Mouse (Mus musculus): ENCODE measurements around the gene Letmd1. TPM values are rescaled to one million over a fixed set of nuclear protein-coding genes. Genes with fewer than 3 reads are reported as not detected.

Letmd1 gene
- polyA plus RNA-seq, 1 experiment = 44.4 TPM

DNA sequence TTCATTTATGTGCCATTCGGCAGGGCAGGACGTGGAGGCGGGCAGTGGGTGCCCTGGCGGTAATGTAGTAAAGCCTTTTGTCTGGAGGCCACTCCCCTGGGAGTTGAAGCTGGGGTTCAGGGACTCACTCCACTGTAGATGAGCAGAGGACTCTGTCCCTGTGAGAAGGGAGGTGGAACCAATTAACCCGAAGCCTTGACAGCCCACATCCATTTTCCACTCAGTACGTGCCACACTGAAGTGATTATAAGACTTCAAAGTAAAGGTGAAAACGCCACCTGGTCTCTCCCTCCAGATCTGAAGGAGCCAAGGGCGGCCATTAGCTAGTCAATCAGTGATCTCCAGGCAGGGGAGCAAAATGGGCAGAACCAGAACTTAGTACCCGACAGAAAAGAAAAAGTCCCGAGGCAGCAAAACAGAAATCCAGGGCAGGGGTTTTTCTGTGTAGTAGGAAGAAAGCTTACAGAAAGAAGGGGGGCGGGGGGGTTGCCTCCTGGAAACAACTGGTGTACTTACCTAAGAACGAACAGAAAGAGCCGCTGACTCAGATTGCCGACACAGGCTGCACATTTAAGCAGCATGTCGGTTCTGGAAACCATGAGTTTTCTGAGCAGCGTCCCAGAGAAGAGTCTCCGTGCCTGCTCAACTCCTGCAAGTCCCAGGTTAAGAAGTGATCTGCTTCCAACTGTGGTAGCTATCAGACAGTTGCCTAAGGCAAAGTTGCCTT lies 44.3 kb upstream of the Letmd1 start, which contains the start of gene Slc11a2:
Gene Slc11a2 (minus strand): TSS at position 677 of the 727 bp plus-strand sequence.
- no peak for TF ChIP-seq CTCF (IDR thresholded peaks at IDR 0.05; ENCODE audit: insufficient read depth, low read length)
- TF ChIP-seq POLR2A (IDR thresholded peaks at IDR 0.05; ENCODE audit: borderline replicate concordance, extremely low read depth, low read depth, low read length) = no peak
- no peak for DNase-seq
- 26% methylated on average over 17 of the region's 17 CpGs for WGBS
- Histone ChIP-seq H3K4me1 (ENCODE audit: control insufficient read depth, insufficient read depth, low read length) (peaks cover 7% of the 10 kb centered on the region), H3K4me3 (replicated peaks; ENCODE audit: extremely low read depth, low read depth, low read length) (peak within 1 kb of the TSS; percentile 46)

DNA sequence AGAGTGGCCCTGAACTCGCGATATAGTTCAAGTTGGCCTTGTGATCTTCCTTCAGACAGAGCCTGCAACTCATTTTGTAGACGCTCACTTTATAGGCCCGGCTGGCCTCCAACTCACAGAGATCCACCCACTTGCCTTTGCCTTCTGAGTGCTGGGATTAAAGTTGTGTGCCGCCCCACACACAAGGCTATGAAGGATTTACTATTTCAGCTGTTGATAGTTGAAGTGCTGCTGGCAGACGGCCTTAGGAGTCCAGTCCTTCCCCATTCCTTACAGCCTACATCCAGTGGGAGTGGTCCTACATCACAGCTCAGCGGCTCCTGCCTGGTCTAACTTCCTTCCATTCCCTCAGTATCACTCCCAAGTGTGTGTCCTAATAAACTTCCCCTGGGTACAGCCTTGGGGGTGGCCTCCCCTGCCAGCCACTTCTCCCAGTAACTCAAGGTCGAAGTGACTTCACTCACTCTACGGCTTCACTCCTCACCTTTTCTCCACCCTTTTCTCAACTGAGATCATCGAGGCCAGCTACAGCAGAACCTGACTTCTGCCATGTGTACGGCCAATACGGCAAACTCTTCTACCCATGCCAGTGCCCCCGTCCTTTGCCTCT lies 40.4 kb upstream of the Letmd1 start:
- Histone ChIP-seq H3K4me3 (replicated peaks; ENCODE audit: extremely low read depth, low read depth, low read length) (no peak overlapping the region), H3K4me1 (ENCODE audit: control insufficient read depth, insufficient read depth, low read length) (peaks cover 1% of the 10 kb centered on the region)
- WGBS = 72% methylated on average over 13 of the region's 13 CpGs
- no peak for DNase-seq
- TF ChIP-seq POLR2A (IDR thresholded peaks at IDR 0.05; ENCODE audit: borderline replicate concordance, extremely low read depth, low read depth, low read length) (no peak), CTCF (IDR thresholded peaks at IDR 0.05; ENCODE audit: insufficient read depth, low read length) (no peak)

DNA sequence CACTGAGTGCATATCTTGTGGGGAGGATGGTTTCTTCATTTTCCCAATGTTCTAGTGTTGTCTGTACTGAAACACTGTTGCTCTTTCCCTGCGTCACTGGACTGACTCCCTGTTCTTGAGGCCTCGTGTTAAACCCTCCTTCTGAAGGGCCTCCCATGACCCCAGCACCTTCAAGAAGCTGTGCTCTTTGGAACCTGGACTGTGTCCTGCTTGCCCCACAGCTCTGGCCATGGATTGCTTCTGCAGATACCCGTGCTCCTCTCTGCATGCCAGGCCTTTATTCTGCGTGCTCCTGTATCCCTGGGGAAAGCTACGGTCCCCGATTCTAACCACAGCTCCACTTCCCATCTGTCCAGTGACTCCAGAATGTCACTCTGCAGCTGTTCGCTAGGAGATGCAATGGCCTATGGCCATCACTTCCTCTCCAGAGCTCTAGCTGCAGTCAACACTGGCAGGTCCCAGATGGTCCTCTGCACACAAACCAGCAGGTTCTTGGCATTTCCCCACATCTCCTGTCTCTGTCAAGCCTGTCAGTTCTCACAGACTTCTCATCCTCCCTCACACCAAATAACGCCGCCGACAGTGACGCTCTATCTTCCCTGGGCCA lies 38.8 kb upstream of the Letmd1 start:
- no peaks in the 10 kb centered on the region for H3K4me1 ChIP-seq (ENCODE audit: control insufficient read depth, insufficient read depth, low read length)
- WGBS = 60% methylated on average over 11 of the region's 11 CpGs
- no peak overlapping the region for H3K4me3 ChIP-seq (replicated peaks; ENCODE audit: extremely low read depth, low read depth, low read length)
- DNase-seq = no peak
- TF ChIP-seq CTCF (IDR thresholded peaks at IDR 0.05; ENCODE audit: insufficient read depth, low read length) (no peak), POLR2A (IDR thresholded peaks at IDR 0.05; ENCODE audit: borderline replicate concordance, extremely low read depth, low read depth, low read length) (no peak)

DNA sequence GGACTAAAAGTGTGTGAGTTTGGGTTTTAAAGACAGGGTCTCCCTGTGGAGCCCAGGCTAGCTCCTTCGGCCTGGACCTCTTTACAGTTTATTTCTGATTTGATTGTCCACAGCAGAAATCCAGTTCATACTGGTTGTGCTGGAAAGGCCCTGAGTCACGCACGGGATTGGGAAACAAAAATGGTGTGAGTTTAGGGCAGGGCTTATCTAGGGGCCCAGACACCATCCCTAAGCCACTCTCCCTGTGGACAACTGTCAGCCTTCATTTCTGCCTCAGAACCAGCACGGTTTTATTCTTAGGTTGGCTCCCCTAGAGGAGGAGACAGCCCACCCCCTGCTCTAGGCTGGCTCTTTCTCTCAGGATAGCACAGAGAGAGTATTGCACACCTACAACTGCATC lies 35.6 kb upstream of the Letmd1 start:
- WGBS = 60% methylated on average over 4 of the region's 4 CpGs
- DNase-seq = no peak
- Histone ChIP-seq H3K4me3 (replicated peaks; ENCODE audit: extremely low read depth, low read depth, low read length) (no peak overlapping the region), H3K4me1 (ENCODE audit: control insufficient read depth, insufficient read depth, low read length) (no peaks in the 10 kb centered on the region)
- no peak for TF ChIP-seq POLR2A (IDR thresholded peaks at IDR 0.05; ENCODE audit: borderline replicate concordance, extremely low read depth, low read depth, low read length)
- no peak for TF ChIP-seq CTCF (IDR thresholded peaks at IDR 0.05; ENCODE audit: insufficient read depth, low read length)

DNA sequence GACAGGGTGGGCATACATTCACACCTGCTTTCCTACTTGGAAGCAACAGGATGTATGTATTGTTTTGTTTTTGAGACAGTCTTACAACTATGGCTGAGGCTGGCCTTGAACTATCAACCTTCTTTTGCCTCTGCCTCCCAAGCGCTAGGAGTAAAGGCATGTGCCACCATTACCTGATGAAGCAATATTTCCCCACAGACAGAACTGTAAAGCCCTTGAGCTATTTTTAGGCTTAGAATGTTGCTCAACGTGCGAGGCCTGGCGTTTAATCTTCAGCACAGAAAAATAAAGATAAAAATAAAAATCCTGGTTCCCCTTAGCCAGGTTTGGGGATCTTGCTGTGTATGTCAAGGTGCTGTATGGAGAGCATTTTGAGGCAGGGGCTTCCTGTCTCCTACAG lies 32.7 kb upstream of the Letmd1 start:
- DNase-seq = no peak
- H3K4me1 ChIP-seq (ENCODE audit: control insufficient read depth, insufficient read depth, low read length) = no peaks in the 10 kb centered on the region
- no peak for TF ChIP-seq CTCF (IDR thresholded peaks at IDR 0.05; ENCODE audit: insufficient read depth, low read length)
- TF ChIP-seq POLR2A (IDR thresholded peaks at IDR 0.05; ENCODE audit: borderline replicate concordance, extremely low read depth, low read depth, low read length) = no peak
- 39% methylated on average over 4 of the region's 4 CpGs for WGBS
- no peak overlapping the region for H3K4me3 ChIP-seq (replicated peaks; ENCODE audit: extremely low read depth, low read depth, low read length)

DNA sequence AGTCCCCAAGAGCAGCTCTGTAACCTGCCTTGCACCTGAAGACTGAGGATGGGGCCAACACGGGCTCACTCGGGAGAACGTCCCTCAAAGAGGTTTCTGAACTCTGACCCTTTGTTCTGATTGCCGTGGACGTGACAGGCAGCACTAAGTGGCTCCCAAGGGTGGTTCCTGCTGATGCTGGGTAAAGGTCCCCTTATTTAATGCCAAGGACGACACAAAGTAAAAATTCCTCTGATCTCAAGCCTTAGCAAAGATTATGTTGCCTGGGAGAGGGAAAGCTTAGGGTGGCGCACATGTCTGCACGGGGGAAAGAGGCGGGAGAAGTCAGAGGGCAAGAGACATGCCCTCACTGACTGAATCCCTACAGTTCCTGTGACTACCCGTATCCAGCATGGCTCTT lies 32.3 kb upstream of the Letmd1 start:
- no peaks in the 10 kb centered on the region for H3K4me1 ChIP-seq (ENCODE audit: control insufficient read depth, insufficient read depth, low read length)
- TF ChIP-seq POLR2A (IDR thresholded peaks at IDR 0.05; ENCODE audit: borderline replicate concordance, extremely low read depth, low read depth, low read length) (no peak), CTCF (IDR thresholded peaks at IDR 0.05; ENCODE audit: insufficient read depth, low read length) (no peak)
- DNase-seq = no peak
- 52% methylated on average over 10 of the region's 10 CpGs for WGBS
- no peak overlapping the region for H3K4me3 ChIP-seq (replicated peaks; ENCODE audit: extremely low read depth, low read depth, low read length)

DNA sequence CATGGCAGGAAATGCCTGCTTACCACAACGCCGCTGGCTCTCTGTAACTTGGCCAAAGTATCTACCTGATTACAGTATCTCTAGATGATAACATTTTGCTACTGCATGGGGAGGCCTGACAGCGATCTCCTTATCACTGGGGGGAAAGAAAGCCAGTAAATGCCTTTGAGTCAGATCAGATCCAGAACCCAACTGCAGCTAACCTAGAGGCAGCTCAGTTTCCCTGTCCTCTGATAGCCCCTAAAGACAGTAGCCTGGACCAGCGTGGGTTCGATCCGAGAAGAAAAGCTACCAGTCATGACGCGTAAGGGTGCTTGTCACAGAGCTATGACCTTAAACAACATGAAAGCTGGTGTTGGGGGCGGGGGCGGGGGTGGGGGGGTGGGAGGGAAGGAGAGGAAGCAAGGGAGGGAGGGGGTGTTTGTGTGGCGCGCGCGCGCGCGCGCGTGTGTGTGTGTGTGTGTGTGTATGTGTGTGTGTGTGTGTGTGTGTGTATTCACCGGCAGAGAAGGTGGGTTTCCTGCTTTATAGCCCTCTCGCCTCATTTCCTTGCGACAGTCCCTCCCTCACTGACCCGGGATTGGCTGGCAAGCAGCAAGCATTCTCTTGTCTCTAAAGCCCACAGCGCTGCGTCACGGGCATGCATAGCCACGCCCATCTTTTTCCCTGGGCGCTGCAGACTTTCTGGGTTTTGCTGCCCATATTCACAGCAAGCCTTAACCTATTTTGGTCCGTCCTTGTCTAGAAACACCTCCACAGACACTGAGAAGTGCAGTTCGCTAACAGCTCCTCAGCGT lies 25.5 kb upstream of the Letmd1 start:
- 1% methylated on average over 21 of the region's 31 CpGs for WGBS
- TF ChIP-seq CTCF (IDR thresholded peaks at IDR 0.05; ENCODE audit: insufficient read depth, low read length) (no peak), POLR2A (IDR thresholded peaks at IDR 0.05; ENCODE audit: borderline replicate concordance, extremely low read depth, low read depth, low read length) (peak; percentile 69; the same call in 1 of the 2 replicates)
- Histone ChIP-seq H3K4me3 (replicated peaks; ENCODE audit: extremely low read depth, low read depth, low read length) (peak overlapping the region; percentile 64), H3K4me1 (ENCODE audit: control insufficient read depth, insufficient read depth, low read length) (no peaks in the 10 kb centered on the region)
- DNase-seq = peak; percentile 72

DNA sequence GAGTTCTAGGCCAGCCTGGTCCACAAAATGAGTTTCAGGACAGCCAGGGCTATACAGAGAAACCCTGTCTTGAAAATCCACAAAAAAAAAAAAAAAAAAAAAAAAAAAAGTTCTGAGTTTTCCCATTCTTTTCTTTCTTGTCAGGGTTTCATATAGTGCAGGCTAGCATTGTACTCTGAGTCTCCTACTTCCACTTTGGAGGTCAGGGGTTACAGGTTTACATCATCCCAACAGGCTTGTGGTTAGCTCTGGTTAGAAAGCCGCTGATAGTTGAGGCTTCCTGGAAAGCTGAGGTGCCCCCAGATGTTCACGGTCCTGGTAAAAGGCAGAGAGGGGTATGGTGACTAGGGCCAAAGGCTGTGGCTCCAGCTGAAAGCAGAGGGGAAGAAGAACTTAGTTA lies 21.9 kb upstream of the Letmd1 start:
- 67% methylated on average over 2 of the region's 2 CpGs for WGBS
- no peaks in the 10 kb centered on the region for H3K4me1 ChIP-seq (ENCODE audit: control insufficient read depth, insufficient read depth, low read length)
- no peak for DNase-seq
- TF ChIP-seq POLR2A (IDR thresholded peaks at IDR 0.05; ENCODE audit: borderline replicate concordance, extremely low read depth, low read depth, low read length) (no peak), CTCF (IDR thresholded peaks at IDR 0.05; ENCODE audit: insufficient read depth, low read length) (no peak)
- no peak overlapping the region for H3K4me3 ChIP-seq (replicated peaks; ENCODE audit: extremely low read depth, low read depth, low read length)

DNA sequence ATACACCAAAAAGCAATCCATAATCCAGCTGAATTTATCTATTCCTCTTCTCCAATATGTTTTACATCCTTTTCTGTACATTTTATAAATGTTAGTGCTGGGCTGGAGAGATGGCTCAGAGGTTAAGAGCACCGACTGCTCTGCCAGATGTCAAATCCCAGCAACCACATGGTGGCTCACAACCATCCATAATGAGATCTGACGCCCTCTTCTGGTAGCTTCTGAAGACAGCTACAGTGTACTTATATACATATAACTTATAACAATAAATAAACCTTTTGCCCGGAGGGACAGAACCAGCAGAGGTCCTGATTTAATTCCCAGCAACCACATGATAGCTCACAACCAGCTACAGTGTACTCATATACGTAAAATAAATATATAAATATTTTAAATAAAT lies 20.3 kb upstream of the Letmd1 start:
- Histone ChIP-seq H3K4me1 (ENCODE audit: control insufficient read depth, insufficient read depth, low read length) (no peaks in the 10 kb centered on the region), H3K4me3 (replicated peaks; ENCODE audit: extremely low read depth, low read depth, low read length) (no peak overlapping the region)
- TF ChIP-seq CTCF (IDR thresholded peaks at IDR 0.05; ENCODE audit: insufficient read depth, low read length) (no peak), POLR2A (IDR thresholded peaks at IDR 0.05; ENCODE audit: borderline replicate concordance, extremely low read depth, low read depth, low read length) (no peak)
- 77% methylated on average over 4 of the region's 4 CpGs for WGBS
- no peak for DNase-seq

Measured in lung, adult 2 months (tissue).